Mouse (Mus musculus) left cerebral cortex, adult 2 months (tissue): ENCODE data around the gene Cryba4. TPM values are rescaled to one million over a fixed set of nuclear protein-coding genes. Genes with fewer than 3 reads are reported as not detected.

Experiments
- DNase-seq, 2 experiments: peaks; one replicate each; pipeline ENCODE4 v3.0.0; 2021 to 2022; ENCODE audit warnings: low spot score in 2 of 2, mixed read lengths in 1 of 2; ENCODE audit errors: extremely low spot score in 1 of 2
- H3K27ac ChIP-seq: fragments of 200-600 bp; 2 replicates; pipeline ENCODE4 v1.8.1; 2022
- H3K4me3 ChIP-seq: fragments of 200-600 bp; 2 replicates; pipeline ENCODE4 v1.8.1; 2022
- CTCF ChIP-seq: fragments of 200-600 bp; IDR thresholded peaks from 2 replicates; pipeline ENCODE4 v1.8.1; 2022; ENCODE audit warnings: antibody characterized with exemption, mild to moderate bottlenecking, moderate library complexity
- intact Hi-C: fragments of 180-260 bp; cut with DNase I; formaldehyde crosslinking; loops from one replicate; pipeline ENCODE4 v1.15.1; 2025
- total RNA-seq, 2 experiments: library from RNA; stranded (reverse); gene quantifications; 2 replicates each; pipeline ENCODE4 v1.2.3; 2021

Gene Cryba4
- total RNA-seq, 2 experiments from 2014 or later = 0.49 TPM; not detected in 1

- intact Hi-C loops = no loop called here
- no peak for TF ChIP-seq CTCF
- no peak for DNase-seq
- Histone ChIP-seq H3K4me3 (no peak overlapping the region), H3K27ac (peak overlapping the region; percentile 76)
Observed at GRCm38 (mm10) chr5:112256457-112256856, 4.1 kb upstream of the Cryba4 start.

GRCm38 (mm10) chr5:112255426-112255825, 3.1 kb upstream of the Cryba4 start, which contains the start of gene Crybb1:
TSS of gene Crybb1 (plus strand) at chr5:112255815.
- peak; percentile 49 to 62 for DNase-seq
- no peak for TF ChIP-seq CTCF
- intact Hi-C loops = no loop called here
- H3K4me3 ChIP-seq = no peak within 1 kb of the TSS
- H3K27ac ChIP-seq = peak within 1 kb of the TSS; percentile 78

- TF ChIP-seq CTCF = no peak
- Histone ChIP-seq H3K27ac (peak overlapping the region; percentile 78), H3K4me3 (no peak overlapping the region)
- peak; percentile 46 to 60 for DNase-seq
- intact Hi-C loops = no loop called here
Observed at GRCm38 (mm10) chr5:112254282-112254806, 2.0 kb upstream of the Cryba4 start.

- no peak for DNase-seq
Observed at GRCm38 (mm10) chr5:112253169-112253568, 851 bp upstream of the Cryba4 start.

GRCm38 (mm10) chr5:112249106-112249505, 3.2 kb downstream of the Cryba4 start:
- no peak overlapping the region for H3K4me3 ChIP-seq
- intact Hi-C loops = no loop called here
- no peak overlapping the region for H3K27ac ChIP-seq
- no peak for TF ChIP-seq CTCF
- DNase-seq = no peak

More at GRCm38 (mm10) chr5:112253169-112253568, 851 bp upstream of the Cryba4 start:
- Histone ChIP-seq H3K27ac (no peak overlapping the region), H3K4me3 (no peak overlapping the region)
- no peak for TF ChIP-seq CTCF
- intact Hi-C loops = no loop called here

GRCm38 (mm10) chr5:112247399-112247798, 4.9 kb downstream of the Cryba4 start:
- intact Hi-C loops = no loop called here
- TF ChIP-seq CTCF = no peak
- DNase-seq = no peak
- Histone ChIP-seq H3K4me3 (no peak overlapping the region), H3K27ac (no peak overlapping the region)

GRCm38 (mm10) chr5:112244890-112245615, 7.3 kb downstream of the Cryba4 start:
- no peak overlapping the region for H3K27ac ChIP-seq
- DNase-seq = no peak
- no peak for TF ChIP-seq CTCF
- intact Hi-C loops = loop anchor here (5.0 kb wide), 1 partner anchor 182 kb away; no protein-coding TSS in a partner anchor
- no peak overlapping the region for H3K4me3 ChIP-seq

- no peak for TF ChIP-seq CTCF
- H3K27ac ChIP-seq = no peak overlapping the region
- H3K4me3 ChIP-seq = no peak overlapping the region
- no peak for DNase-seq
- intact Hi-C loops = loop anchor here (5.0 kb wide), 1 partner anchor 183 kb away; no protein-coding TSS in a partner anchor
Observed at GRCm38 (mm10) chr5:112244275-112244562, 8.1 kb downstream of the Cryba4 start.

- Histone ChIP-seq H3K4me3 (no peak overlapping the region), H3K27ac (no peak overlapping the region)
- no peak for TF ChIP-seq CTCF
- intact Hi-C loops = loop anchor here (5.0 kb wide), 1 partner anchor 184 kb away; no protein-coding TSS in a partner anchor
- no peak for DNase-seq
Observed at GRCm38 (mm10) chr5:112243539-112244274, 8.6 kb downstream of the Cryba4 start.

GRCm38 (mm10) chr5:112243041-112243440, 9.3 kb downstream of the Cryba4 start:
- intact Hi-C loops = loop anchor here (5.0 kb wide), 1 partner anchor 184 kb away; no protein-coding TSS in a partner anchor
- no peak for TF ChIP-seq CTCF
- Histone ChIP-seq H3K27ac (no peak overlapping the region), H3K4me3 (no peak overlapping the region)
- DNase-seq = no peak

GRCm38 (mm10) chr5:112242361-112242778, 9.9 kb downstream of the Cryba4 start:
- DNase-seq = no peak
- Histone ChIP-seq H3K4me3 (no peak overlapping the region), H3K27ac (no peak overlapping the region)
- no peak for TF ChIP-seq CTCF
- intact Hi-C loops = loop anchor here (5.0 kb wide), 1 partner anchor 185 kb away; no protein-coding TSS in a partner anchor

GRCm38 (mm10) chr5:112241849-112242248, 10.5 kb downstream of the Cryba4 start:
- no peak overlapping the region for H3K4me3 ChIP-seq
- intact Hi-C loops = loop anchor here (2.0 to 5.0 kb wide), 2 partner anchors 93 to 185 kb away; no protein-coding TSS in a partner anchor
- TF ChIP-seq CTCF = no peak
- no peak overlapping the region for H3K27ac ChIP-seq
- DNase-seq = no peak
